ENCODE assay signal across 25 mouse cellular contexts in the genomic region with DNA sequence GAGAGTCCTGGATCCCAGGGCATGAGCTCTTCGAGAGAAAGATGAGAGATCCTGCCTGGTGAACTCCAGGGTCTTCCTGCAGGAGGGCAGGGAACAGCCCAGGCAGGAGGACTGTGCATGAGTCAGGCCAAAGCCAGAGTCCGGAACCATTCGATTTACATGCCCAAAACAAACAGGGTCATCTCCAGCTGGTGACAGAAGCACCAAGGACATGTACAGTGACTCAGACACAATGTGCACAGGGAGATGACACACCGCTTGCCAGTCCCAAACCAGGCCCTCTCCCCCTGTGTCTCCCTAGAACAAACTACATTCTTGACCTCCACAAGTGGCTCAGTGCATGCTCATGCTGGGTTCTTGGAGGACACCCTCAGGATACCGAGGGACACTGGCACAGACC.
"Had no signal": no experiment of that assay in that cellular context is flagged by ENCODE, and none has a peak within 500 bp of the region (broad histone marks: within the 10 kb centered on the region; RNA-seq: fewer than 3 reads in every experiment).

No protein-coding gene starts in this region.

- H3K9me3 ChIP-seq: heart, embryonic 13.5 days; heart, embryonic 15.5 days; hindbrain, embryonic 13.5 days; hindbrain, embryonic 15.5 days; intestine, embryonic 15.5 days; limb, embryonic 13.5 days; limb, embryonic 15.5 days; liver, embryonic 12.5 days had no signal

- H3K4me1 ChIP-seq: heart, embryonic 13.5 days; heart, embryonic 15.5 days; hindbrain, embryonic 15.5 days; intestine, embryonic 15.5 days; limb, embryonic 13.5 days; limb, embryonic 15.5 days; liver, embryonic 12.5 days had no signal

- ATAC-seq: hindbrain, postnatal 0 days; intestine, embryonic 15.5 days; intestine, postnatal 0 days; liver, embryonic 12.5 days had no signal

- H3K9ac ChIP-seq: heart, embryonic 13.5 days; heart, embryonic 15.5 days; hindbrain, embryonic 13.5 days; hindbrain, embryonic 15.5 days; intestine, embryonic 15.5 days; limb, embryonic 13.5 days; limb, embryonic 15.5 days; liver, embryonic 12.5 days; liver, embryonic 14.5 days had no signal

- H3K4me2 ChIP-seq: heart, embryonic 11.5 days; heart, embryonic 13.5 days; heart, embryonic 15.5 days; hindbrain, embryonic 13.5 days; hindbrain, embryonic 15.5 days; intestine, embryonic 15.5 days; limb, embryonic 13.5 days; limb, embryonic 15.5 days; liver, embryonic 12.5 days had no signal

- H3K36me3 ChIP-seq: heart, embryonic 13.5 days; heart, embryonic 15.5 days; hindbrain, embryonic 13.5 days; hindbrain, embryonic 15.5 days; intestine, embryonic 15.5 days; limb, embryonic 13.5 days; limb, embryonic 15.5 days; liver, embryonic 12.5 days had no signal

- DNase-seq: gastrocnemius, postnatal 14 days; gastrocnemius, postnatal 36 days; heart, adult 11 months; heart, adult 2 months; heart, postnatal 14 days; heart, postnatal 36 days; kidney, adult 18-20 months; kidney, adult 8-10 months; kidney, postnatal 14 days; kidney, postnatal 36 days; layer of hippocampus, adult 9-11 months; layer of hippocampus, postnatal 36 days had no signal

- H3K27me3 ChIP-seq: heart, embryonic 13.5 days; heart, embryonic 15.5 days; hindbrain, embryonic 15.5 days; intestine, embryonic 15.5 days; limb, embryonic 15.5 days; liver, embryonic 12.5 days had no signal

- H3K27ac ChIP-seq: heart, adult 2 months; heart, embryonic 13.5 days; heart, embryonic 15.5 days; hindbrain, embryonic 13.5 days; hindbrain, embryonic 15.5 days; hindbrain, postnatal 0 days; intestine, embryonic 15.5 days; kidney, postnatal 0 days; limb, embryonic 13.5 days; limb, embryonic 15.5 days; liver, embryonic 12.5 days; liver, embryonic 14.5 days had no signal

- H3K4me3 ChIP-seq: heart, adult 2 months; heart, embryonic 13.5 days; heart, embryonic 15.5 days; hindbrain, embryonic 13.5 days; hindbrain, embryonic 15.5 days; intestine, embryonic 15.5 days; limb, embryonic 13.5 days; limb, embryonic 15.5 days; liver, embryonic 12.5 days had no signal
